Mouse (Mus musculus) heart, embryonic 12.5 days (tissue): Measurements from ENCODE around the gene Zc3h6. TPM values are rescaled to one million over a fixed set of nuclear protein-coding genes. Genes with fewer than 3 reads are reported as not detected.
A peak's percentile ranks its signal among the peaks of the same experiment; 100 is the strongest.
"Not testable (repeated sequence)": the region's sequence is repeated elsewhere in the genome, so short reads cannot be mapped to it uniquely, and the experiment has no call there.

Experiments
- ATAC-seq: fragments of 200-750 bp; cut with Nextera tagmentation; 2 replicates; pipeline ENCODE4 v1.8.0; 2017; ENCODE audit warnings: moderate TSS enrichment, moderate library complexity; ENCODE audit not compliant: insufficient number of reproducible peaks, low FRiP score
- H3K27ac ChIP-seq: fragments of 300-500 bp; sonication (generic); 2 replicates; pipeline ENCODE4 v1.5.1; 2016; ENCODE audit warnings: mild to moderate bottlenecking, moderate library complexity; ENCODE audit not compliant: poor library complexity, severe bottlenecking
- H3K27me3 ChIP-seq: fragments of 300-500 bp; sonication (generic); replicated peaks from 2 replicates; pipeline ENCODE4 v1.6.1; 2016; ENCODE audit warnings: mild to moderate bottlenecking, moderate library complexity
- H3K36me3 ChIP-seq: fragments of 300-500 bp; sonication (generic); 2 replicates; pipeline ENCODE4 v1.6.1; 2016; ENCODE audit warnings: mild to moderate bottlenecking, moderate library complexity
- H3K4me1 ChIP-seq: fragments of 300-500 bp; sonication (generic); replicated peaks from 2 replicates; pipeline ENCODE4 v1.6.1; 2016; ENCODE audit warnings: mild to moderate bottlenecking
- H3K4me2 ChIP-seq: fragments of 300-500 bp; sonication (generic); 2 replicates; pipeline ENCODE4 v1.6.1; 2016; ENCODE audit warnings: mild to moderate bottlenecking, moderate library complexity
- H3K4me3 ChIP-seq: fragments of 300-500 bp; sonication (generic); 2 replicates; pipeline ENCODE4 v1.5.1; 2016; ENCODE audit warnings: mild to moderate bottlenecking
- H3K9ac ChIP-seq: fragments of 300-500 bp; sonication (generic); 2 replicates; pipeline ENCODE4 v1.6.1; 2016; ENCODE audit warnings: mild to moderate bottlenecking, moderate library complexity
- H3K9me3 ChIP-seq: fragments of 300-500 bp; sonication (generic); replicated peaks from 2 replicates; pipeline ENCODE4 v1.6.1; 2016; ENCODE audit warnings: mild to moderate bottlenecking, moderate library complexity
- WGBS: fragments of 180-500 bp; shearing (Covaris S2); methylation state at CpG from one replicate; pipeline ENCODE4 v1.1.7; 2016; 5-methylcytosine and 5-hydroxymethylcytosine counted together
- polyA plus RNA-seq: library from polyadenylated mRNA; unstranded; fragments of >200 nt; fragmentation: Nextera tagmentation; extraction: Ambion mirVana; gene quantifications from 2 replicates; pipeline ENCODE4 v1.2.1, GENCODE M21; 2016

Gene Zc3h6
- polyA plus RNA-seq, 1 experiment from 2014 or later = 1.5 TPM

DNA sequence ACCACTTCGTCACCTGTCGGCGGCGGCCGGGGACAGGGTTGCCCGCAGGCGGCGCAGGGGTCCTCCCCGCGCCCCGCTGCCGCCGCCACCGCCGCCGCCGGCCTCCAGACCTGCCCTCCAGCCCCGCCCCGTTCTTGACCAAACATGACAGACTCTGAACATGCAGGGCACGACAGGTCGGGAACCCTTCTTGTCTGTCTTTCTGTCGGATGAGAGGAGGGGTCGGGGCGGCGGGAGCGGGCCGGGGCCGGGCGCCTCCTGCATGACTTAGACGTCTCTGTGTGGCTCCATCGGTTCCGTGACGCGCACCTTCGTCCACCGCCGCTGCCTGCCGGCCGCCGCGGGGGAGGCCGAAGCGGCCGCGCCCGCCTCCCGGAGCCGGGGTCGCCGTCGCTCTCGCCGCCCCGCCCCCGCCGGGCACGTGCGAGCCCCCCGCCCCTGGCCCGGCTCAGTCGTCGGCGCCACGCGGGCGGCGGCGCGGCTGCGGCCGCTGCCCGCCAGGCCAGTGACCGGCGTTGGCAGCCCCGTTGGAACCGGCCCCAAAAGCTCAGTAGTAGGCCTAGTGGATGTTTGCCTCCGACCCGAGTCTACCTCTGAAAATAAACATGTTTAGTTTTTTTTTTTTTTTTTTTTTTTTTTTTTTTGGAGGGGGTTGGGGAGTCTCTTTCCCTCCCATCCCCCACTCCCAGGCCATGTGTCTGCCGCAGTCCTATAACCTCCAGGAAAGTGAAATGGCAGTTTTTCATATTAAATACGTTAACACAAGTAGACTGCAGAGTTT, 649 bp downstream of the Zc3h6 start, which contains the start of gene Gm10762:
Gene Gm10762, minus strand, starts transcription at position 65 of the 781 bp plus-strand sequence.
- Histone ChIP-seq H3K4me2 (peak within 1 kb of the TSS; percentile 59), H3K27ac (peak within 1 kb of the TSS; percentile 100), H3K4me3 (peak within 1 kb of the TSS; percentile 65), H3K27me3 (no peaks in the 10 kb centered on the region), H3K9ac (peak within 1 kb of the TSS; percentile 94), H3K36me3 (no peaks in the 10 kb centered on the region), H3K9me3 (no peaks in the 10 kb centered on the region), H3K4me1 (0 out of 2 replicates have a peak, but pooled peaks cover 7% of the 10 kb centered on the region)
- ATAC-seq = peak; percentile 92
- 2% methylated on average over 80 of the region's 80 CpGs for WGBS

- H3K4me1 ChIP-seq = 0 out of 2 replicates have a peak, but pooled peaks cover 10% of the 10 kb centered on the region
- no peaks in the 10 kb centered on the region for H3K27me3 ChIP-seq
- peak overlapping the region; percentile 65; the same call in 1 of the 2 replicates for H3K4me3 ChIP-seq
- no peaks in the 10 kb centered on the region for H3K36me3 ChIP-seq
- peak overlapping the region; percentile 59 for H3K4me2 ChIP-seq
- H3K27ac ChIP-seq = peak overlapping the region; percentile 100; the same call in 1 of the 2 replicates
- no peak overlapping the region for H3K9ac ChIP-seq
- H3K9me3 ChIP-seq = no peaks in the 10 kb centered on the region
- no peak for ATAC-seq
Measured at GRCm38 (mm10) chr2:128968475-128969083, 1.4 kb downstream of the Zc3h6 start.

- ATAC-seq = no peak
- H3K4me3 ChIP-seq = no peak overlapping the region
- H3K9ac ChIP-seq = no peak overlapping the region
- H3K4me1 ChIP-seq = 0 out of 2 replicates have a peak, but pooled peaks cover 3% of the 10 kb centered on the region
- H3K4me2 ChIP-seq = no peak overlapping the region
- no peaks in the 10 kb centered on the region for H3K9me3 ChIP-seq
- H3K36me3 ChIP-seq = no peaks in the 10 kb centered on the region
- no peaks in the 10 kb centered on the region for H3K27me3 ChIP-seq
- no peak overlapping the region for H3K27ac ChIP-seq
Measured at GRCm38 (mm10) chr2:128972301-128972700, 5.1 kb downstream of the Zc3h6 start.

GRCm38 (mm10) chr2:128975572-128975971, 8.4 kb downstream of the Zc3h6 start:
- no peak overlapping the region for H3K9ac ChIP-seq
- H3K36me3 ChIP-seq = no peaks in the 10 kb centered on the region
- H3K4me2 ChIP-seq = no peak overlapping the region
- no peak for ATAC-seq
- no peak overlapping the region for H3K4me3 ChIP-seq
- WGBS = 72% methylated on average over 4 of the region's 4 CpGs
- H3K9me3 ChIP-seq = no peaks in the 10 kb centered on the region
- no peaks in the 10 kb centered on the region for H3K27me3 ChIP-seq
- 0 out of 2 replicates have a peak, but pooled peaks cover 3% of the 10 kb centered on the region for H3K4me1 ChIP-seq
- H3K27ac ChIP-seq = no peak overlapping the region

DNA sequence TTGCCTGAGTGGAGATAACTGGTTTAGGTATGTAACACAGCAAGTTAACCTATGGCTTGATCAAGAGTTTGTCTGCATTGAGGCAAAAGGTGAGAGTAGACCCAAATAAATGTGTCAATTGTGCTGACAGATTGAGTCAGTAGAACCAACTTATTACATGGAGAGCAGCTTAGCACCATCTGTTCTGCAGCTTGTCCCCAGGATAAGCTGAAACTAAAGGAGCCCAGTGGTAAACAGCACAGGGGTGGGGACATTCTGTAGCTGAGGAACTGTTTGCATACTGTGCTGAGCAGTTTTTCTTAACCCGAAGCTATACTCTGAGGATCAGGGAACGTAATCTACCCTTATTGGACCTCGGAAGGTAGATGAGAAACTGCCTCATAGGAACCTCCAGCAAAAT, 17.5 kb downstream of the Zc3h6 start:
- ATAC-seq = no peak
- Histone ChIP-seq H3K36me3 (no peaks in the 10 kb centered on the region), H3K27me3 (no peaks in the 10 kb centered on the region), H3K4me1 (peaks cover 6% of the 10 kb centered on the region; the same call in 1 of the 2 replicates), H3K27ac (no peak overlapping the region), H3K9me3 (no peaks in the 10 kb centered on the region; the same call in 1 of the 2 replicates), H3K4me2 (no peak overlapping the region), H3K9ac (no peak overlapping the region), H3K4me3 (no peak overlapping the region)
- 83% methylated on average over 3 of the region's 3 CpGs for WGBS

GRCm38 (mm10) chr2:129004872-129005271, 37.7 kb downstream of the Zc3h6 start:
- Histone ChIP-seq H3K27me3 (no peaks in the 10 kb centered on the region), H3K36me3 (no peaks in the 10 kb centered on the region), H3K9ac (no peak overlapping the region), H3K4me3 (no peak overlapping the region), H3K9me3 (no peaks in the 10 kb centered on the region), H3K4me1 (no peaks in the 10 kb centered on the region), H3K27ac (no peak overlapping the region), H3K4me2 (no peak overlapping the region)
- no peak for ATAC-seq

- 70% methylated on average over 4 of the region's 4 CpGs for WGBS
- no peaks in the 10 kb centered on the region for H3K9me3 ChIP-seq
- no peak overlapping the region for H3K4me2 ChIP-seq
- H3K4me1 ChIP-seq = no peaks in the 10 kb centered on the region
- no peaks in the 10 kb centered on the region for H3K36me3 ChIP-seq
- H3K4me3 ChIP-seq = no peak overlapping the region
- H3K27ac ChIP-seq = no peak overlapping the region
- ATAC-seq = no peak
- H3K27me3 ChIP-seq = no peaks in the 10 kb centered on the region
- H3K9ac ChIP-seq = no peak overlapping the region
Measured at GRCm38 (mm10) chr2:129006194-129006749, 39.1 kb downstream of the Zc3h6 start.

- not testable (repeated sequence) for H3K4me3 ChIP-seq, H3K36me3 ChIP-seq, H3K27me3 ChIP-seq, H3K4me1 ChIP-seq, H3K4me2 ChIP-seq, H3K27ac ChIP-seq, H3K9ac ChIP-seq, H3K9me3 ChIP-seq, ATAC-seq
- WGBS = 67% methylated on average over 2 of the region's 2 CpGs
Measured at GRCm38 (mm10) chr2:129008867-129009266, 41.7 kb downstream of the Zc3h6 start.

GRCm38 (mm10) chr2:129020106-129020505, 52.9 kb downstream of the Zc3h6 start:
- H3K4me2 ChIP-seq = no peak overlapping the region
- no peaks in the 10 kb centered on the region for H3K36me3 ChIP-seq
- no peak for ATAC-seq
- H3K9ac ChIP-seq = no peak overlapping the region
- no peaks in the 10 kb centered on the region for H3K4me1 ChIP-seq
- H3K4me3 ChIP-seq = no peak overlapping the region
- H3K27me3 ChIP-seq = no peaks in the 10 kb centered on the region
- H3K9me3 ChIP-seq = no peaks in the 10 kb centered on the region
- WGBS = 82% methylated on average over 2 of the region's 2 CpGs
- no peak overlapping the region for H3K27ac ChIP-seq

- H3K36me3 ChIP-seq = no peaks in the 10 kb centered on the region
- no peak overlapping the region for H3K9ac ChIP-seq
- no peak overlapping the region for H3K4me2 ChIP-seq
- no peak for ATAC-seq
- no peak overlapping the region for H3K4me3 ChIP-seq
- WGBS = 76% methylated on average over 9 of the region's 9 CpGs
- no peaks in the 10 kb centered on the region for H3K9me3 ChIP-seq
- H3K27me3 ChIP-seq = no peaks in the 10 kb centered on the region
- H3K27ac ChIP-seq = no peak overlapping the region
- no peaks in the 10 kb centered on the region for H3K4me1 ChIP-seq
Measured at GRCm38 (mm10) chr2:129024820-129025219, 57.6 kb downstream of the Zc3h6 start.

DNA sequence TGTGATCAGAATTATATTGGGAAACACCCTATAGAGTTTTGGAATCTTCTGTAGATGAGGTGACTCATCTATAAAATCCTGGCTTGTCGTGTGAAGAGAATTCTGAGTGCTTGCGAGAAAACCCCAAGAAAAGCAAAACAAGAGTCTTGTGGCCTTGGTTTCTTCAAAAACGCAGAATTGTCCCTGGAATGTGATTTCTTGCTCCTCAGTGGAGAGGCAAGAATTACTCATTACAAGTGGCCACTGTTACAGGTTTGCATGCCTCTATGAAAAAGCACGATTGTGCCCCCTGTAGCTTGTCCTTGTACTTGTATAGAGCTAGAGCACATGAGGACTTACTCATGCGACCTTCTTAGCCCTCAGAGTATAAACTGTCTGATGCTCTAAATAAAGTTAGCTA, 68.2 kb downstream of the Zc3h6 start:
- Histone ChIP-seq H3K4me2 (no peak overlapping the region), H3K4me1 (peaks cover 15% of the 10 kb centered on the region), H3K27me3 (peaks cover 38% of the 10 kb centered on the region), H3K9ac (no peak overlapping the region), H3K9me3 (no peaks in the 10 kb centered on the region), H3K4me3 (no peak overlapping the region), H3K36me3 (no peaks in the 10 kb centered on the region), H3K27ac (no peak overlapping the region)
- no peak for ATAC-seq
- WGBS = 75% methylated on average over 5 of the region's 5 CpGs
